Mouse (Mus musculus) neural tube, postnatal 0 days (tissue): Measurements from ENCODE around the gene Susd6. TPM values are rescaled to one million over a fixed set of nuclear protein-coding genes. Genes with fewer than 3 reads are reported as not detected.

Experiments
- polyA plus RNA-seq: library from polyadenylated mRNA; unstranded; fragments of >200 nt; fragmentation: Nextera tagmentation; extraction: Ambion mirVana; gene quantifications from 2 replicates; pipeline ENCODE4 v1.2.1, GENCODE M21; 2015

Susd6 gene
- polyA plus RNA-seq: 7.9 and 8.4 TPM in 2 replicates

DNA sequence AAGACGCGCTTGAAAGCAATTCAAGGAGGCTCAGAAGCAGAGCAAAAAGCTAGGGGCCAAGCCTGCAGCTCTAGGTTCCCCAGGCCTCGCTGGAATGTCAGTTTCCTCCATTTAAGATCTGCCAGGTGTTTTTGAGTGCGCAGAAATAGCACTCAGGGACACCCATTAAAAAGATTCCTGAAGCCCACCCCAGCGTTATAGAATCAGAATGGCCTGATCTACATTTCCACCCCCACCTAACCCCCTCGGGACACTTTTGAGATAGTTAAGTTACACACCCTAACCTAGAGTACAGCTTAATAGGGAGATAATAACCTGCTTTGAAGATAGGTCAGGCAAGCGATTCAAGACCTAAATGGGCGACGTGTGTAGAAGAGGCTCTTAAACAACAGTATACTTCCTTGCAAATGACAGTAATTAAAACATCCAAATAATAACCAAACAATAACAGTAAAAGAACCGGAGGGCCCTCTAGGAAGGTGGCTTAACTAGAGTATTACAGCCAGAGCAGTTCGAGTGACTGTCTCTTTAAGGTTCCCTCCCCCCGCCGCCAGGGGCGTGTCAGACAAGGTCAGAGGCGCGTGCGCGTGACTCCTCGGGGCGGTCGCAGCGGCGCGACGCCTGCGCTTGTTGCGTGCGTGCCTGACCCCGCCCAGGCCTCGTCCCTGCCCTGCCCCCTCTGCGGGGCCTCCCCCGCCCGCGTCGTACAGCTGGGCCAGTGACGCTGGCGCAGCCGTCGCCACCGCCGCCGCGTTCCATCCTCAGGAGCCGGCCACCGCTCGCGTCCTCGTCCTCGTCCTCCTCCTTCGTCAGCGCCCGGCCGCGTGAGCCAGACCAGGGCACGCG is at the start of gene Susd6:
Gene Susd6, plus strand, starts transcription at position 662 of the 846 bp plus-strand sequence.

DNA sequence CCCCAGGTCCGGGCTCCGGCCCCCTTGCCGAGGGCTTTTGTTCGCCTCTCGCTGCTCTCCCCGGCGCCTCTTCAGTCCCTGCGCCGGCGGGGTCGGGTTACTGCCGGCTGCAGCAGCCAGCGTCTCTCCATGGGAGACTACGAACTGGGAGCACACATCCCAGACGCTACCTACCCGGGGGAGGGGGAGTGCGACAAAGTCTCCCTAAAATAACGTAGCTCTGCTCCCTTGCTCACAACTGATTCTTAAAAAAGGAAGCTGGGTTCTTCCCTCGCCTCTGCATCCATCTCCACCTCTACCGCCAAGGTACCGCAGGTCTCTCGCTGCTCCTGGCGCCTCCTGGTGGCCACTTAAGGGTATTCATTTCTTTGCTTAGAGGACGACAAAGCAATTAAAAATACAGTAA is 29.9 kb upstream of the Susd6 start, which contains the start of gene Ccdc177:
Gene Ccdc177, minus strand, starts transcription at position 292 of the 406 bp plus-strand sequence.

Other genes starting within 250 kb of the Susd6 start
- gene Slc39a9, start 146.6 kb upstream of the Susd6 start, polyA plus RNA-seq: 15.5 and 18.1 TPM in 2 replicates
- gene Erh, start 146.2 kb upstream of the Susd6 start, polyA plus RNA-seq: 223 and 240 TPM in 2 replicates
- 14.7 and 16.7 TPM in 2 replicates for gene Plekhd1, start 97.9 kb upstream of the Susd6 start, polyA plus RNA-seq
- 1.8 and 2.0 TPM in 2 replicates for gene Ccdc177, start 29.8 kb upstream of the Susd6 start, polyA plus RNA-seq
- gene Srsf5, start 155.0 kb downstream of the Susd6 start, polyA plus RNA-seq: 313 and 318 TPM in 2 replicates
- gene Slc10a1, start 178.2 kb downstream of the Susd6 start, polyA plus RNA-seq: 0.23 and 0.30 TPM in 2 replicates
- 15.7 and 16.1 TPM in 2 replicates for gene Smoc1, start 236.3 kb downstream of the Susd6 start, polyA plus RNA-seq